Mouse (Mus musculus): Measurements from ENCODE around the gene Cd69. TPM values are rescaled to one million over a fixed set of nuclear protein-coding genes. Genes with fewer than 3 reads are reported as not detected.

Cd69 gene
- polyA plus RNA-seq (2016; fragmentation: Nextera tagmentation; extraction: Ambion mirVana) = not detected in 2 replicates

GRCm38 (mm10) chr6:129275220-129275619 lies at the start of gene Cd69:
Cd69 (minus strand) TSS chr6:129275436.
- no peaks in the 10 kb centered on the region for H3K4me1 ChIP-seq
- 82% methylated on average over 9 of the region's 9 CpGs for WGBS
- no peaks in the 10 kb centered on the region for H3K9me3 ChIP-seq
- H3K27me3 ChIP-seq = no peaks in the 10 kb centered on the region
- H3K9ac ChIP-seq = no peak within 1 kb of the TSS
- H3K4me2 ChIP-seq = no peak within 1 kb of the TSS
- no peak within 1 kb of the TSS for H3K4me3 ChIP-seq (replicated peaks)
- no peak within 1 kb of the TSS for H3K27ac ChIP-seq
- ATAC-seq (ENCODE audit: low FRiP score) = no peak
- no peaks in the 10 kb centered on the region for H3K36me3 ChIP-seq (replicated peaks)

- Histone ChIP-seq H3K27ac (no peak overlapping the region), H3K36me3 (replicated peaks) (no peaks in the 10 kb centered on the region), H3K27me3 (no peaks in the 10 kb centered on the region), H3K4me1 (no peaks in the 10 kb centered on the region), H3K4me3 (replicated peaks) (no peak overlapping the region), H3K9me3 (no peaks in the 10 kb centered on the region), H3K9ac (no peak overlapping the region), H3K4me2 (no peak overlapping the region)
- ATAC-seq (ENCODE audit: low FRiP score) = no peak
- 84% methylated on average over 4 of the region's 4 CpGs for WGBS
These were observed 44.1 kb upstream of the Cd69 start for GRCm38 (mm10) chr6:129319331-129319730.

GRCm38 (mm10) chr6:129318395-129318794 lies 43.2 kb upstream of the Cd69 start:
- 48% methylated on average over 1 of the region's 1 CpGs for WGBS
- H3K27me3 ChIP-seq = no peaks in the 10 kb centered on the region
- no peak overlapping the region for H3K4me3 ChIP-seq (replicated peaks)
- H3K27ac ChIP-seq = no peak overlapping the region
- no peaks in the 10 kb centered on the region for H3K9me3 ChIP-seq
- no peak for ATAC-seq (ENCODE audit: low FRiP score)
- H3K4me1 ChIP-seq = no peaks in the 10 kb centered on the region
- no peaks in the 10 kb centered on the region for H3K36me3 ChIP-seq (replicated peaks)
- H3K4me2 ChIP-seq = no peak overlapping the region
- H3K9ac ChIP-seq = no peak overlapping the region

- H3K27ac ChIP-seq = no peak overlapping the region
- no peaks in the 10 kb centered on the region for H3K27me3 ChIP-seq
- no peaks in the 10 kb centered on the region for H3K4me1 ChIP-seq
- H3K36me3 ChIP-seq (replicated peaks) = no peaks in the 10 kb centered on the region
- no peak overlapping the region for H3K4me2 ChIP-seq
- no peak for ATAC-seq (ENCODE audit: low FRiP score)
- 71% methylated on average over 2 of the region's 2 CpGs for WGBS
- no peak overlapping the region for H3K4me3 ChIP-seq (replicated peaks)
- no peaks in the 10 kb centered on the region for H3K9me3 ChIP-seq
- no peak overlapping the region for H3K9ac ChIP-seq
These were observed 41.2 kb upstream of the Cd69 start for GRCm38 (mm10) chr6:129316463-129316862.

GRCm38 (mm10) chr6:129315698-129316097 lies 40.5 kb upstream of the Cd69 start:
- H3K4me1 ChIP-seq = no peaks in the 10 kb centered on the region
- WGBS = 98% methylated on average over 1 of the region's 1 CpGs
- no peak overlapping the region for H3K4me2 ChIP-seq
- no peak overlapping the region for H3K4me3 ChIP-seq (replicated peaks)
- H3K27me3 ChIP-seq = no peaks in the 10 kb centered on the region
- H3K9me3 ChIP-seq = no peaks in the 10 kb centered on the region
- no peak for ATAC-seq (ENCODE audit: low FRiP score)
- H3K9ac ChIP-seq = no peak overlapping the region
- H3K27ac ChIP-seq = no peak overlapping the region
- no peaks in the 10 kb centered on the region for H3K36me3 ChIP-seq (replicated peaks)

- WGBS = 84% methylated on average over 3 of the region's 3 CpGs
- H3K9me3 ChIP-seq = no peaks in the 10 kb centered on the region
These were observed 39.5 kb upstream of the Cd69 start for GRCm38 (mm10) chr6:129314655-129315168.

GRCm38 (mm10) chr6:129312499-129312898 lies 37.3 kb upstream of the Cd69 start:
- WGBS = 89% methylated on average over 3 of the region's 3 CpGs
- no peak overlapping the region for H3K27ac ChIP-seq
- no peak for ATAC-seq (ENCODE audit: low FRiP score)
- no peaks in the 10 kb centered on the region for H3K4me1 ChIP-seq
- H3K27me3 ChIP-seq = no peaks in the 10 kb centered on the region
- no peaks in the 10 kb centered on the region for H3K36me3 ChIP-seq (replicated peaks)
- no peak overlapping the region for H3K4me2 ChIP-seq
- H3K9me3 ChIP-seq = no peaks in the 10 kb centered on the region
- no peak overlapping the region for H3K9ac ChIP-seq
- H3K4me3 ChIP-seq (replicated peaks) = no peak overlapping the region

More at GRCm38 (mm10) chr6:129314655-129315168, 39.5 kb upstream of the Cd69 start:
- Histone ChIP-seq H3K9ac (no peak overlapping the region), H3K4me3 (replicated peaks) (no peak overlapping the region), H3K36me3 (replicated peaks) (no peaks in the 10 kb centered on the region), H3K4me2 (no peak overlapping the region), H3K27me3 (no peaks in the 10 kb centered on the region), H3K4me1 (no peaks in the 10 kb centered on the region), H3K27ac (no peak overlapping the region)
- no peak for ATAC-seq (ENCODE audit: low FRiP score)

- no peak overlapping the region for H3K4me2 ChIP-seq
- H3K9me3 ChIP-seq = no peaks in the 10 kb centered on the region
- H3K4me1 ChIP-seq = no peaks in the 10 kb centered on the region
- H3K27ac ChIP-seq = no peak overlapping the region
- no peak for ATAC-seq (ENCODE audit: low FRiP score)
- 76% methylated on average over 1 of the region's 1 CpGs for WGBS
- H3K9ac ChIP-seq = no peak overlapping the region
- no peaks in the 10 kb centered on the region for H3K27me3 ChIP-seq
- no peak overlapping the region for H3K4me3 ChIP-seq (replicated peaks)
- H3K36me3 ChIP-seq (replicated peaks) = no peaks in the 10 kb centered on the region
These were observed 28.9 kb upstream of the Cd69 start for GRCm38 (mm10) chr6:129304180-129304579.

GRCm38 (mm10) chr6:129288708-129289107 lies 13.5 kb upstream of the Cd69 start:
- Histone ChIP-seq H3K9me3 (no peaks in the 10 kb centered on the region), H3K4me3 (replicated peaks) (no peak overlapping the region), H3K9ac (no peak overlapping the region), H3K4me2 (no peak overlapping the region), H3K27me3 (no peaks in the 10 kb centered on the region), H3K27ac (no peak overlapping the region), H3K4me1 (no peaks in the 10 kb centered on the region), H3K36me3 (replicated peaks) (no peaks in the 10 kb centered on the region)
- no peak for ATAC-seq (ENCODE audit: low FRiP score)

- H3K27ac ChIP-seq = no peak overlapping the region
- 91% methylated on average over 7 of the region's 7 CpGs for WGBS
These were observed 9.3 kb upstream of the Cd69 start for GRCm38 (mm10) chr6:129284384-129285104.

GRCm38 (mm10) chr6:129283271-129283670 lies 8.0 kb upstream of the Cd69 start:
- WGBS = 80% methylated on average over 3 of the region's 3 CpGs
- no peaks in the 10 kb centered on the region for H3K9me3 ChIP-seq
- H3K4me3 ChIP-seq (replicated peaks) = no peak overlapping the region
- H3K4me2 ChIP-seq = no peak overlapping the region
- no peak overlapping the region for H3K27ac ChIP-seq
- no peak for ATAC-seq (ENCODE audit: low FRiP score)
- H3K4me1 ChIP-seq = no peaks in the 10 kb centered on the region
- no peaks in the 10 kb centered on the region for H3K36me3 ChIP-seq (replicated peaks)
- H3K9ac ChIP-seq = no peak overlapping the region
- no peaks in the 10 kb centered on the region for H3K27me3 ChIP-seq

More at GRCm38 (mm10) chr6:129284384-129285104, 9.3 kb upstream of the Cd69 start:
- Histone ChIP-seq H3K4me1 (no peaks in the 10 kb centered on the region), H3K4me2 (no peak overlapping the region), H3K9ac (no peak overlapping the region), H3K4me3 (replicated peaks) (no peak overlapping the region), H3K27me3 (no peaks in the 10 kb centered on the region), H3K36me3 (replicated peaks) (no peaks in the 10 kb centered on the region), H3K9me3 (no peaks in the 10 kb centered on the region)
- no peak for ATAC-seq (ENCODE audit: low FRiP score)

GRCm38 (mm10) chr6:129276483-129276882 lies 1.2 kb upstream of the Cd69 start:
- H3K4me2 ChIP-seq = no peak overlapping the region
- 90% methylated on average over 2 of the region's 2 CpGs for WGBS
- no peak overlapping the region for H3K4me3 ChIP-seq (replicated peaks)
- ATAC-seq (ENCODE audit: low FRiP score) = no peak
- no peaks in the 10 kb centered on the region for H3K27me3 ChIP-seq
- no peaks in the 10 kb centered on the region for H3K36me3 ChIP-seq (replicated peaks)
- H3K4me1 ChIP-seq = no peaks in the 10 kb centered on the region
- no peak overlapping the region for H3K9ac ChIP-seq
- no peaks in the 10 kb centered on the region for H3K9me3 ChIP-seq
- H3K27ac ChIP-seq = no peak overlapping the region

GRCm38 (mm10) chr6:129275624-129276203 lies 478 bp upstream of the Cd69 start:
- Histone ChIP-seq H3K36me3 (replicated peaks) (no peaks in the 10 kb centered on the region), H3K4me1 (no peaks in the 10 kb centered on the region), H3K9ac (no peak overlapping the region), H3K4me2 (no peak overlapping the region), H3K4me3 (replicated peaks) (no peak overlapping the region), H3K27me3 (no peaks in the 10 kb centered on the region), H3K27ac (no peak overlapping the region), H3K9me3 (no peaks in the 10 kb centered on the region)
- 73% methylated on average over 3 of the region's 3 CpGs for WGBS
- no peak for ATAC-seq (ENCODE audit: low FRiP score)

All from forebrain, embryonic 12.5 days (tissue).